Mouse (Mus musculus) thymus, adult 2 months (tissue): ENCODE measurements around the gene Iqgap2. TPM values are rescaled to one million over a fixed set of nuclear protein-coding genes. Genes with fewer than 3 reads are reported as not detected.

Source experiments
- DNase-seq: peaks from one replicate; pipeline ENCODE4 v3.0.0; 2021
- H3K27ac ChIP-seq: fragments of 200-500 bp; 2 replicates; pipeline ENCODE4 v1.5.1; 2012; ENCODE audit warnings: low read length, control low read depth; ENCODE audit not compliant: control insufficient read depth, insufficient read depth
- H3K27me3 ChIP-seq: fragments of 200-500 bp; 2 replicates; pipeline ENCODE4 v1.6.1; 2012; ENCODE audit warnings: mild to moderate bottlenecking, low read length, moderate library complexity, mixed read lengths; ENCODE audit not compliant: control insufficient read depth, insufficient read depth
- H3K36me3 ChIP-seq: fragments of 200-500 bp; 2 replicates; pipeline ENCODE4 v1.6.1; 2012; ENCODE audit warnings: mild to moderate bottlenecking, low read length, moderate library complexity; ENCODE audit not compliant: control insufficient read depth, insufficient read depth
- H3K4me1 ChIP-seq: fragments of 200-500 bp; replicated peaks from 2 replicates; pipeline ENCODE4 v1.6.1; 2012; ENCODE audit warnings: low read length; ENCODE audit not compliant: control insufficient read depth, insufficient read depth
- H3K4me3 ChIP-seq: fragments of 200-500 bp; 2 replicates; pipeline ENCODE4 v1.5.1; 2012; ENCODE audit warnings: mild to moderate bottlenecking, low read length, control low read depth, moderate library complexity; ENCODE audit not compliant: control insufficient read depth, insufficient read depth
- CTCF ChIP-seq: fragments of 200-500 bp; IDR thresholded peaks from 2 replicates; pipeline ENCODE4 v1.5.1; 2012; ENCODE audit warnings: mild to moderate bottlenecking, control low read depth, low read length, moderate library complexity, borderline replicate concordance; ENCODE audit not compliant: control insufficient read depth, poor library complexity, insufficient read depth; ENCODE audit errors: extremely low read depth
- POLR2A ChIP-seq: fragments of 200-500 bp; IDR thresholded peaks from 2 replicates; pipeline ENCODE4 v1.6.1; 2012; ENCODE audit warnings: mild to moderate bottlenecking, low read length, control low read depth, moderate library complexity; ENCODE audit not compliant: control insufficient read depth, poor library complexity, insufficient read depth; ENCODE audit errors: extremely low read depth
- WGBS: fragments of 180-500 bp; shearing (Covaris S2); methylation state at CpG from one replicate; pipeline ENCODE4 v1.1.7; 2018; 5-methylcytosine and 5-hydroxymethylcytosine counted together
- polyA plus RNA-seq: library from polyadenylated mRNA; depleted of rRNA; stranded (reverse); fragments of >200 nt; gene quantifications from 2 replicates; pipeline ENCODE4 v1.2.3, GENCODE M21; 2012

The Iqgap2 gene
- polyA plus RNA-seq, 1 experiment = 4.4 TPM

DNA sequence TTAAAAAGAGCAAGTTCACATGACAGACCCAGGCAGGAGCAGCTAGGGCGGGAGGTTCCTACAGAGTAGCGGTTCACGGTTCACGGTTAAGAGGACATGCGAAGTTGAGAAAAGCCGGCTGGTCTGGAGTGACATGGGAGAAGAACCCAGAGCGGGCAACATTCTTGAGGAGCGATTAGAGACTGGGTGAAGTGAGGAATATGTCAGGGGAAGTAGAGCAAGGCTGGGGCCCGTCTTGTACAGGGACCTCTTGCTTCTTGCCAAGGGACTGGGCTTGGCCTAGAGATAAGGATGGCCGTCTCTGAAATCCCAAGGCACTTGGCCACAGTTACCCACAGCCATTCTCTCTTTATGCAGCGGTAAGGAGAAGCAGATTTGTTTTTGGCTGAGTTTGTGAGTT lies 275.2 kb downstream of the Iqgap2 start:
- H3K36me3 ChIP-seq = no peaks in the 10 kb centered on the region
- H3K4me1 ChIP-seq = peaks cover 12% of the 10 kb centered on the region
- DNase-seq = no peak
- no peak overlapping the region for H3K27ac ChIP-seq
- no peak overlapping the region for H3K4me3 ChIP-seq
- no peaks in the 10 kb centered on the region for H3K27me3 ChIP-seq
- WGBS = 88% methylated on average over 11 of the region's 11 CpGs
- no peak for TF ChIP-seq POLR2A
- TF ChIP-seq CTCF = no peak

- WGBS = 73% methylated on average over 6 of the region's 6 CpGs
- no peak for DNase-seq
- Histone ChIP-seq H3K36me3 (no peaks in the 10 kb centered on the region), H3K4me1 (peaks cover 12% of the 10 kb centered on the region), H3K4me3 (no peak overlapping the region), H3K27ac (no peak overlapping the region), H3K27me3 (no peaks in the 10 kb centered on the region)
- TF ChIP-seq CTCF (no peak), POLR2A (no peak)
Observed at GRCm38 (mm10) chr13:95614757-95615156, 277.0 kb downstream of the Iqgap2 start.

- Histone ChIP-seq H3K27me3 (no peaks in the 10 kb centered on the region), H3K27ac (no peak overlapping the region), H3K4me1 (peaks cover 2% of the 10 kb centered on the region; the same call in 1 of the 2 replicates), H3K36me3 (no peaks in the 10 kb centered on the region), H3K4me3 (no peak overlapping the region)
- TF ChIP-seq POLR2A (no peak), CTCF (no peak)
- 96% methylated on average over 10 of the region's 10 CpGs for WGBS
- no peak for DNase-seq
Observed at GRCm38 (mm10) chr13:95612243-95612642, 279.5 kb downstream of the Iqgap2 start.

GRCm38 (mm10) chr13:95611752-95612151 lies 280.0 kb downstream of the Iqgap2 start:
- WGBS = 98% methylated on average over 4 of the region's 4 CpGs
- H3K4me1 ChIP-seq = no peaks in the 10 kb centered on the region; the same call in 1 of the 2 replicates
- no peaks in the 10 kb centered on the region for H3K36me3 ChIP-seq
- no peak overlapping the region for H3K27ac ChIP-seq
- H3K27me3 ChIP-seq = no peaks in the 10 kb centered on the region
- TF ChIP-seq POLR2A (no peak), CTCF (no peak)
- no peak for DNase-seq
- H3K4me3 ChIP-seq = no peak overlapping the region

DNA sequence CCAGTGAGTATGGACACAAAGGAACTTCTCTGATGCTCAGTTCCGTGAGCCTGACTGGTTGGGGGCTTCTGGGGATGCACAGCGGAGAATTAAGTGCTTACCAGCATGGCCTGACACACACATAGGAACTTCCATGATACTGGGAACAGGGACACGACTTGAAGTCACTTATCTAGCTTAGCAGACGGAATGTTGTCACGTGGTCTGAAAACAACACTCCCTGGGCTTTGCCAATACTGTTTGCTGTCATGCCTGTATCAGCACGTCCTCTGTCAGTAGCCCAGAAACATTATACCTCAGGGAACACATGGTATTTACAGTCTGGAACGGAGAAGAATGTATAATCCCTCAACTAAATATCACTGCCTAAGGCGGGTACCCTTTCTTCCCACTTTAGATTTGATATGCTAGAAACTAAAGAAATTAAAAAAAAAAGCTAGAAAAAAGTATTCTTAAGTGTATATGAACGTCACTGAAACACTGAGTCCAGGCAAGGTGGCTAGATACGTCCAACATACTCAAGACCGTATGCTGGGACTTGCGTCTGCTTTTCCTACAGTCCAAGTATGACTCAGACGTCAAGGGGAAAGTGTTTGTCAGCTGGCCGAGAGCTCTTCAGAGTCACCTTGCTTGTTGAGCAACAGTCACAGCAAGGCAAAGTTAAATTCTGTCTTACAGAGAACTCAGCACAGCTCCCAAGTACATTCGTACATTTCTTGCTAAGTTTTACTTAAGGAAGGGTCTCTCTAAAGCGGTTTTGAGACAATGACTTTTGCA lies 280.7 kb downstream of the Iqgap2 start:
- Histone ChIP-seq H3K36me3 (no peaks in the 10 kb centered on the region), H3K4me3 (no peak overlapping the region), H3K4me1 (no peaks in the 10 kb centered on the region), H3K27me3 (no peaks in the 10 kb centered on the region), H3K27ac (no peak overlapping the region)
- TF ChIP-seq POLR2A (no peak), CTCF (no peak)
- no peak for DNase-seq
- 95% methylated on average over 16 of the region's 16 CpGs for WGBS

DNA sequence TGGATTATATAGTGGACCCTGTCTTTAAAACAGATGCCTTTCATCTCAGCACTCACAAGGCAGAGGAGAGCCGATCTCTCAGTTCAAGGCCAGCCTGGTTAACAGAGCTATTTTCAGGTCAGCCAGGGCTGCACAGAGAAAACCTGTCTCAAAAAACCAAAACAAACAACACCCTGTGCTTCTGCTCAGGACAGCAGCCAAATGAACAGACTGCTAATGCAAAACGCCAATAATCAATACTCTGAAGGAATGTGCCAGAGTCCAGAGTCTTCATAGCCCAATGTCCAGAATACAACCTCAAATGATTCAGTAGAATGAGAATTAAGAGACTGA lies 282.7 kb downstream of the Iqgap2 start:
- Histone ChIP-seq H3K4me1 (no peaks in the 10 kb centered on the region), H3K4me3 (no peak overlapping the region), H3K36me3 (no peaks in the 10 kb centered on the region), H3K27me3 (no peaks in the 10 kb centered on the region), H3K27ac (no peak overlapping the region)
- 97% methylated on average over 2 of the region's 2 CpGs for WGBS
- DNase-seq = no peak
- TF ChIP-seq CTCF = no peak
- no peak for TF ChIP-seq POLR2A
